Mouse (Mus musculus) forebrain, embryonic 11.5 days (tissue): ENCODE measurements around the gene Ppp1r2. TPM values are rescaled to one million over a fixed set of nuclear protein-coding genes. Genes with fewer than 3 reads are reported as not detected.

Experiments
- ATAC-seq: fragments of 200-750 bp; cut with Nextera tagmentation; replicated peaks from 2 replicates; pipeline ENCODE4 v1.8.0; 2017; ENCODE audit warnings: moderate TSS enrichment; ENCODE audit not compliant: low FRiP score
- DNase-seq: peaks from one replicate; pipeline ENCODE4 v3.0.0-alpha.2; 2017; ENCODE audit warnings: low spot score
- H3K27ac ChIP-seq: fragments of 300-500 bp; sonication (generic); 2 replicates; pipeline ENCODE4 v1.5.1; 2014; ENCODE audit warnings: low read depth, low read length
- H3K27me3 ChIP-seq: fragments of 300-500 bp; sonication (generic); 2 replicates; pipeline ENCODE4 v1.6.1; 2014; ENCODE audit warnings: mild to moderate bottlenecking, low read length, mixed read lengths; ENCODE audit not compliant: control insufficient read depth, insufficient read depth
- H3K36me3 ChIP-seq: fragments of 300-500 bp; sonication (generic); 2 replicates; pipeline ENCODE4 v1.6.1; 2014; ENCODE audit warnings: mild to moderate bottlenecking, low read length, moderate library complexity, mixed read lengths; ENCODE audit not compliant: control insufficient read depth, insufficient read depth
- H3K4me1 ChIP-seq: fragments of 300-500 bp; sonication (generic); replicated peaks from 2 replicates; pipeline ENCODE4 v1.6.1; 2014; ENCODE audit warnings: low read length, mixed read lengths; ENCODE audit not compliant: control insufficient read depth, insufficient read depth
- H3K4me2 ChIP-seq: fragments of 300-500 bp; sonication (generic); 2 replicates; pipeline ENCODE4 v1.6.1; 2014; ENCODE audit warnings: low read depth, mild to moderate bottlenecking, low read length, moderate library complexity, mixed read lengths; ENCODE audit not compliant: severe bottlenecking
- H3K4me3 ChIP-seq: fragments of 300-500 bp; sonication (generic); 2 replicates; pipeline ENCODE4 v1.5.1; 2014; ENCODE audit warnings: low read depth, low read length
- H3K9ac ChIP-seq: fragments of 300-500 bp; sonication (generic); 2 replicates; pipeline ENCODE4 v1.6.1; 2014; ENCODE audit warnings: low read length
- H3K9me3 ChIP-seq: fragments of 300-500 bp; sonication (generic); 2 replicates; pipeline ENCODE4 v1.6.1; 2016; ENCODE audit warnings: low read length, mixed read lengths; ENCODE audit not compliant: control insufficient read depth
- WGBS: fragments of 180-500 bp; shearing (Covaris S2); extraction: QIAGEN DNeasy Blood & Tissue Kit; methylation state at CpG from one replicate; pipeline ENCODE4 v1.1.7; 2014; 5-methylcytosine and 5-hydroxymethylcytosine counted together
- polyA plus RNA-seq: library from polyadenylated mRNA; unstranded; fragments of >200 nt; fragmentation: Nextera tagmentation; extraction: Ambion mirVana; gene quantifications from 2 replicates; pipeline ENCODE4 v1.2.1, GENCODE M21; 2014

Gene Ppp1r2
- polyA plus RNA-seq, 1 experiment from 2014 or later = 110 TPM

DNA sequence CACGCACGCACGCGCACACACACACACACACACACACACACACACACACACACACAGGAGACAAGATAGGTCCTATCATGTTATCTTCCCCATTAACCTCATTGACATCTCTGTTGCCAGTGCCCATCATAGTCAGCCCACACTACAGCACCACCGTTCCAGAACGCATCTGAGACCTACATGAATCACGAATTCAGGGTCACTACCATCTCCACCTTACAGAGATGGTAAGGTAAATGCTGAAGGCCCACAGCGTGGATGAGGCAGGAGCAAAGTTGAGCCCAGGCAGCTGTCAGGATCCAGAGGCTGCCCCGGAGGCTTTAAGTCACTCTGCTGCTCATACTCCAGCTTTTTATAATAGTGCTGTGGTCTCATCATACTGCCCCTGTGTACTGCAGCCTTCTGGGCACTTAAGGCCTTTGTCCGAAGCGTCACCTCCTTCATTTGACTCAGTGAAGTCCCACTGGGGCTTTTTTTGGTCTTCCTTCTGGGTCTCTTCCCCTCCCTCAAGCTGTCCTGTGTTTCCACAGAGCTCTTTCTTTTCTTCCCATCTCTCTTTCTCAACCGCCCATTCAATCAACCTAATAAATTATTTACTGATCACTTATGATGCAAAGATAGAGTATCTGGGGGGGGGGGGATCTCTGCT lies 40.1 kb downstream of the Ppp1r2 start:
- Histone ChIP-seq H3K4me2 (no peak overlapping the region), H3K9me3 (no peaks in the 10 kb centered on the region), H3K4me1 (no peaks in the 10 kb centered on the region), H3K36me3 (no peaks in the 10 kb centered on the region), H3K27ac (no peak overlapping the region), H3K4me3 (no peak overlapping the region), H3K27me3 (no peaks in the 10 kb centered on the region), H3K9ac (no peak overlapping the region)
- DNase-seq = peak; percentile 41
- no peak for ATAC-seq
- whole genome bisulfite sequencing = 82% methylated on average over 12 of the region's 12 CpGs

GRCm38 (mm10) chr16:31234356-31234755 lies 40.7 kb downstream of the Ppp1r2 start:
- no peak overlapping the region for H3K9ac ChIP-seq
- no peak overlapping the region for H3K27ac ChIP-seq
- no peaks in the 10 kb centered on the region for H3K27me3 ChIP-seq
- no peaks in the 10 kb centered on the region for H3K4me1 ChIP-seq
- DNase-seq (peak; percentile 30), ATAC-seq (no peak)
- no peaks in the 10 kb centered on the region for H3K36me3 ChIP-seq
- no peaks in the 10 kb centered on the region for H3K9me3 ChIP-seq
- no peak overlapping the region for H3K4me2 ChIP-seq
- 31% methylated on average over 3 of the region's 3 CpGs for WGBS
- H3K4me3 ChIP-seq = no peak overlapping the region

DNA sequence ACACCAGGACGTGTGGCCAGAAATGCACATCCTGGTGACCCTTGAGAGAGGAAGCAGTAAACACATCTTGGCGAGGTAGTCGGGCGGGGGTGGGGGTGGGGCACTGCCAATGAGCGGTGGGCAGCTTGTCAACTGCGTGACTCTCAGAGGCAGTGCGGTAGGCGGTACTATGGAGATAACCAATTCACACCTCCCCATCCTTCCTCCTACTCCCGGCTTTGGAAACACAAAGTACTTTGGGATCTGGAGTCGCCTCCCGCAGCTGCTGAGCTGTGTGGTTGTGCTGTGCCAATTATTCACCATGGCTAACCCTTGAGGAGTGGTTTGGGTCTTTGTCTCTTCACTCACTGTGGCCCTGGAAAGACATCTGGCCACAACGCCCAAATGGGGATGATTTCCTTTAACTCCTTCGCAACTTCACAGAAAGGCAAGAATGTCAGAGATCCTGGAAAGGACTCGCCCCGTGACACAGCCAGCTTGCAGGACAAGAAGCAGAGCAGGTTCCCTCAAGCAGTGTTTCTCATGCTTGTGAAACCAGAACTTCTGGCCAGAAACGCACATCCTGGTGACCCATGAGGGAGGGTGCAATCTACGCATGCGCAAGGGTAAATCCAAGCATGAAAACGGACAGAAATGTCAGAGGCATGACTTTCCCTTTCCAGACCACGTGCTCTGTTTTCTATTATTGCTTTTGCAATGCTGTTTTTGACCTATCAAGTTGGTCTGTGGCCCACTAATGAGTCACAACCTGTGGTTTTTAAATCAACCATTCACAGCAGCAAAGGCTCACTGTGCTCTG lies 41.3 kb downstream of the Ppp1r2 start:
- Histone ChIP-seq H3K4me3 (no peak overlapping the region), H3K27me3 (no peaks in the 10 kb centered on the region), H3K4me2 (no peak overlapping the region), H3K9me3 (no peaks in the 10 kb centered on the region), H3K9ac (no peak overlapping the region), H3K4me1 (no peaks in the 10 kb centered on the region), H3K36me3 (no peaks in the 10 kb centered on the region), H3K27ac (no peak overlapping the region)
- DNase-seq (peak; percentile 48), ATAC-seq (no peak)
- WGBS = 36% methylated on average over 20 of the region's 20 CpGs

- Histone ChIP-seq H3K9ac (no peak overlapping the region), H3K36me3 (no peaks in the 10 kb centered on the region), H3K27me3 (no peaks in the 10 kb centered on the region), H3K27ac (no peak overlapping the region), H3K4me3 (no peak overlapping the region), H3K4me1 (no peaks in the 10 kb centered on the region), H3K9me3 (no peaks in the 10 kb centered on the region), H3K4me2 (no peak overlapping the region)
- no peak for ATAC-seq
- WGBS = 63% methylated on average over 4 of the region's 4 CpGs
- no peak for DNase-seq
Observed at GRCm38 (mm10) chr16:31233167-31233498, 41.9 kb downstream of the Ppp1r2 start.

DNA sequence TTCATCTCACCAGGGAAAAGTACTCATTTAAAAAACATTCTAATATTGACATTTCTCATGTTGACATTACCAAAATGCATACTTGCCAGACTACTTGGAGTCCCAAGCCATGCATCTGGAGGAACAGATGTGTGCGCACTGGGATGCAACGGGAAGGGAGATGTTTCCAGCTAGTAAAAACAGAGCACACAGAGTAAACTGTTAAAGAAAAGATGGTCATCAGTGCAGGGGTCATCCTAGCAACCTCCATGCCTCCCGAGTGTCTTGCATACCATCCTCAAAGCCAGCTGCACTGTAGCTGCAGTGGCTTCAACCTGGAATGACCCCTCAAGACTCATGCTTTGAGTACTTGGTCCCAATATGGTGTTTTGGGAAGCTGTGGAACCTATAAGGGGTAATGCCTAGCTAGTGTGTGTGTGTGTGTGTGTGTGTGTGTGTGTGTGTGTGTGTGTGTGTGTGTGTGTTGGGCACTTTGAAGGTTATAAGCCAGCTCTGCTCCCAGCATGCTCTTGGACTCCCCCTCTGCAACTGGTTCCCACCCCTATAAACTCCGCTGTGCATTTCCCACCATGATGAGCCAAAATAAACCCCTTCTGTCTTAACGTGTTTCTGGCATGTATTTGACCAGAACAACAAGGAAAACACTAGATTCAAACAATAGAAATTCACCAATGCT lies 42.4 kb downstream of the Ppp1r2 start:
- Histone ChIP-seq H3K9ac (no peak overlapping the region), H3K36me3 (no peaks in the 10 kb centered on the region), H3K27me3 (no peaks in the 10 kb centered on the region), H3K9me3 (no peaks in the 10 kb centered on the region), H3K27ac (no peak overlapping the region), H3K4me2 (no peak overlapping the region), H3K4me3 (no peak overlapping the region), H3K4me1 (no peaks in the 10 kb centered on the region)
- WGBS = 82% methylated on average over 5 of the region's 5 CpGs
- ATAC-seq (no peak), DNase-seq (no peak)

GRCm38 (mm10) chr16:31231591-31231990 lies 43.5 kb downstream of the Ppp1r2 start:
- no peak overlapping the region for H3K4me2 ChIP-seq
- H3K9ac ChIP-seq = no peak overlapping the region
- no peak for DNase-seq

GRCm38 (mm10) chr16:31227746-31228145 lies 47.3 kb downstream of the Ppp1r2 start:
- Histone ChIP-seq H3K27ac (no peak overlapping the region), H3K27me3 (no peaks in the 10 kb centered on the region), H3K4me1 (no peaks in the 10 kb centered on the region), H3K36me3 (no peaks in the 10 kb centered on the region), H3K9me3 (no peaks in the 10 kb centered on the region), H3K4me3 (no peak overlapping the region), H3K4me2 (no peak overlapping the region), H3K9ac (no peak overlapping the region)
- no peak for ATAC-seq
- no peak for DNase-seq
- 93% methylated on average over 1 of the region's 1 CpGs for WGBS

More at GRCm38 (mm10) chr16:31231591-31231990, 43.5 kb downstream of the Ppp1r2 start:
- H3K4me3 ChIP-seq = no peak overlapping the region
- H3K36me3 ChIP-seq = no peaks in the 10 kb centered on the region
- H3K27ac ChIP-seq = no peak overlapping the region
- ATAC-seq = no peak
- no peaks in the 10 kb centered on the region for H3K4me1 ChIP-seq
- 87% methylated on average over 5 of the region's 5 CpGs for WGBS
- H3K27me3 ChIP-seq = no peaks in the 10 kb centered on the region
- H3K9me3 ChIP-seq = no peaks in the 10 kb centered on the region

GRCm38 (mm10) chr16:31215271-31215670 lies 59.8 kb downstream of the Ppp1r2 start:
- Histone ChIP-seq H3K9me3 (no peaks in the 10 kb centered on the region), H3K27ac (no peak overlapping the region), H3K36me3 (no peaks in the 10 kb centered on the region), H3K27me3 (no peaks in the 10 kb centered on the region), H3K4me3 (no peak overlapping the region), H3K9ac (no peak overlapping the region), H3K4me2 (no peak overlapping the region), H3K4me1 (no peaks in the 10 kb centered on the region)
- WGBS = 91% methylated on average over 4 of the region's 4 CpGs
- no peak for ATAC-seq
- DNase-seq = no peak
